Mouse (Mus musculus) neural tube, embryonic 12.5 days (tissue): ENCODE results near the gene Myof. TPM values are rescaled to one million over a fixed set of nuclear protein-coding genes. Genes with fewer than 3 reads are reported as not detected.

Experiments used
- ATAC-seq: fragments of 200-750 bp; cut with Nextera tagmentation; 2 replicates; pipeline ENCODE4 v1.8.0; 2017; ENCODE audit warnings: low read depth, mild to moderate bottlenecking, moderate TSS enrichment, moderate library complexity; ENCODE audit not compliant: low FRiP score
- H3K27ac ChIP-seq: fragments of 300-500 bp; sonication (generic); 2 replicates; pipeline ENCODE4 v1.5.1; 2016
- H3K27me3 ChIP-seq: fragments of 300-500 bp; sonication (generic); replicated peaks from 2 replicates; pipeline ENCODE4 v1.6.1; 2016; ENCODE audit warnings: mild to moderate bottlenecking
- H3K36me3 ChIP-seq: fragments of 300-500 bp; sonication (generic); 2 replicates; pipeline ENCODE4 v1.6.1; 2016; ENCODE audit warnings: mild to moderate bottlenecking
- H3K4me1 ChIP-seq: fragments of 300-500 bp; sonication (generic); 2 replicates; pipeline ENCODE4 v1.6.1; 2016
- H3K4me2 ChIP-seq: fragments of 300-500 bp; sonication (generic); replicated peaks from 2 replicates; pipeline ENCODE4 v1.6.1; 2016; ENCODE audit warnings: mild to moderate bottlenecking
- H3K4me3 ChIP-seq: fragments of 300-500 bp; sonication (generic); 2 replicates; pipeline ENCODE4 v1.5.1; 2016
- H3K9ac ChIP-seq: fragments of 300-500 bp; sonication (generic); 2 replicates; pipeline ENCODE4 v1.6.1; 2016; ENCODE audit warnings: mild to moderate bottlenecking
- H3K9me3 ChIP-seq: fragments of 300-500 bp; sonication (generic); 2 replicates; pipeline ENCODE4 v1.6.1; 2016; ENCODE audit warnings: mild to moderate bottlenecking
- WGBS: fragments of 180-500 bp; shearing (Covaris S2); methylation state at CpG from one replicate; pipeline ENCODE4 v1.1.7; 2016; 5-methylcytosine and 5-hydroxymethylcytosine counted together
- polyA plus RNA-seq: library from polyadenylated mRNA; unstranded; fragments of >200 nt; fragmentation: Nextera tagmentation; extraction: Ambion mirVana; gene quantifications from 2 replicates; pipeline ENCODE4 v1.2.1, GENCODE M21; 2016

Myof gene
- polyA plus RNA-seq, 1 experiment from 2014 or later = 3.9 TPM

GRCm38 (mm10) chr19:37877511-37878167 lies 165.7 kb downstream of the Myof start:
- Histone ChIP-seq H3K4me2 (peak overlapping the region; percentile 48), H3K9ac (no peak overlapping the region), H3K27me3 (peaks cover 39% of the 10 kb centered on the region), H3K4me3 (no peak overlapping the region), H3K9me3 (no peaks in the 10 kb centered on the region), H3K36me3 (no peaks in the 10 kb centered on the region), H3K27ac (no peak overlapping the region), H3K4me1 (peaks cover 9% of the 10 kb centered on the region)
- 3% methylated on average over 20 of the region's 20 CpGs for WGBS
- ATAC-seq = no peak

DNA sequence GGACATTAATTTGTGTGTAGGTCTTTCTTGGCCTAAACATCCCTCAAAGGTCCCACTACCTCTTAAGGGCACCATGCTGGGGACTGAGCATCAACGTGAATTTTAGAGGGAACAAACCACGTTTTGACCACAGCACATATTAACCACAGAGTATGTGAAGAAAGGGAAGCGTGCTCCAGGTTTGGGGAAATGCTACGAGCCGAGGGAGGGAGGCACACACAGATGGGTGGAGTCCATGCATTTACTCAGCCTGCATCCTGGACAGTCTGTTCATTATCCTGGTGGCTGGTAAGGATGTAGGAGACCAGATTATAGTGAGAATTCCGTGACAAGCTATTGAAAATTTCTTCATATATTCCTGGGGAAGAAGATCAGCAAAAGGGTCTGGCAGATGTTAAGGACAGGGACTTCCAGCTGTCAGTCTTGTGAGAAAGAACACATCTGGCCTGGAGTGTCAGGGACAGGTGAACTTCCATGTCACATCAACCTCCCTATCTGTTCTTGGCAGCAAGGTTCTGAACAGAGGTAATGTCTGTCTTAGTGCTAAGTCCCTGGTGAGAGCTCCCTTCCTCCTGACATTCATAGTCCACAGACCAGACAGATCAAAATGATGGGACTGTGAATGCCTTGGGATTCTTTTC lies 166.7 kb downstream of the Myof start:
- H3K36me3 ChIP-seq = no peaks in the 10 kb centered on the region
- H3K27me3 ChIP-seq = peaks cover 39% of the 10 kb centered on the region
- no peak overlapping the region for H3K4me2 ChIP-seq
- ATAC-seq = no peak
- no peaks in the 10 kb centered on the region for H3K9me3 ChIP-seq
- H3K4me3 ChIP-seq = no peak overlapping the region
- 57% methylated on average over 6 of the region's 6 CpGs for WGBS
- H3K27ac ChIP-seq = no peak overlapping the region
- H3K9ac ChIP-seq = no peak overlapping the region
- H3K4me1 ChIP-seq = peaks cover 9% of the 10 kb centered on the region

- peaks cover 9% of the 10 kb centered on the region for H3K4me1 ChIP-seq
- H3K36me3 ChIP-seq = no peaks in the 10 kb centered on the region
- H3K9me3 ChIP-seq = no peaks in the 10 kb centered on the region
- H3K27ac ChIP-seq = no peak overlapping the region
- WGBS = 80% methylated on average over 1 of the region's 1 CpGs
- H3K4me2 ChIP-seq = no peak overlapping the region
- no peak overlapping the region for H3K9ac ChIP-seq
- H3K4me3 ChIP-seq = no peak overlapping the region
- H3K27me3 ChIP-seq = peaks cover 20% of the 10 kb centered on the region
- no peak for ATAC-seq
Observed at GRCm38 (mm10) chr19:37873499-37873898, 169.9 kb downstream of the Myof start.

GRCm38 (mm10) chr19:37867592-37867991 lies 175.8 kb downstream of the Myof start:
- Histone ChIP-seq H3K4me1 (no peaks in the 10 kb centered on the region), H3K4me3 (no peak overlapping the region), H3K9ac (no peak overlapping the region), H3K36me3 (no peaks in the 10 kb centered on the region), H3K27ac (no peak overlapping the region), H3K9me3 (no peaks in the 10 kb centered on the region), H3K27me3 (no peaks in the 10 kb centered on the region), H3K4me2 (no peak overlapping the region)
- WGBS = 70% methylated on average over 3 of the region's 3 CpGs
- ATAC-seq = no peak

GRCm38 (mm10) chr19:37866994-37867393 lies 176.4 kb downstream of the Myof start:
- Histone ChIP-seq H3K9me3 (no peaks in the 10 kb centered on the region), H3K36me3 (no peaks in the 10 kb centered on the region), H3K27ac (no peak overlapping the region), H3K4me2 (no peak overlapping the region), H3K4me1 (no peaks in the 10 kb centered on the region), H3K27me3 (no peaks in the 10 kb centered on the region), H3K4me3 (no peak overlapping the region), H3K9ac (no peak overlapping the region)
- no peak for ATAC-seq
- WGBS = 89% methylated on average over 6 of the region's 6 CpGs

DNA sequence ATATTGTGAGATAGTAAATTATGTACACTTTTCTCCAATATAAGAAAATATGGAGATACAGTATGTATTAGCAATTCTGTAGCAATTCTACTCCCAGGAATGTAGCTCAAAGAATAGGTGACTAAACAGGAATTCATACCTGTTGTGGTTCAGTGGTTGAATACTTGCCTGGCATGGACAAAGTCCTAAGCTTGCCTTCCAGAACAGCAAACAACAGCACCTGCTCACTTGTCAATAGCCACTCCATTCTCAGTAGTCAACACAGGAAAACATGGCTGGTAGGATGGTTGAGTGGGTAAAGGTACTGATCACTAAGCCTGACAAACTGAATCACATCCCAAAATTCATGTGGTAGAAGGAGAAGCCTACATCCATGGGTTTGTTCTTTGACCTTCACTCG lies 182.2 kb downstream of the Myof start:
- ATAC-seq = no peak
- no peaks in the 10 kb centered on the region for H3K36me3 ChIP-seq
- no peak overlapping the region for H3K4me2 ChIP-seq
- WGBS = 97% methylated on average over 1 of the region's 1 CpGs
- no peak overlapping the region for H3K9ac ChIP-seq
- no peak overlapping the region for H3K4me3 ChIP-seq
- no peaks in the 10 kb centered on the region for H3K9me3 ChIP-seq
- H3K4me1 ChIP-seq = no peaks in the 10 kb centered on the region
- H3K27me3 ChIP-seq = no peaks in the 10 kb centered on the region
- no peak overlapping the region for H3K27ac ChIP-seq

DNA sequence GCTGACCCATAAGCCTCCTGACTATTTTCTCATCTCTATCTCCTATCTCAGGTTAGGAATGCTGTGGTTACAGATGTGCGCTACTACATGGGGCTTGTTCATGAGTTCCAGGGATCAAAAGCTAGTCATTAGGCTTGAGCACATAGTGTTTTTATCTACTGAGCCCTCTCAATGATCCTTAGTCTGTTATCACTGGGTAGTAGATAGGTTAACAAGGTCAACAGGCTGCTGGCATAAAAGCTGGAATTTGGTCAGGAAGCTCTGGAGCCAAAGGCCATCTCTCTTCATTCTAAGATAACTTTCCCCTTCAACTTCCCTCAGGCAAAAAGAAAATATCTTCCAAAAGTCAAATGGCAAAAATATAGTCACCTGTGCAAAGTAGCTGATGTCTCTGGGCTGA lies 183.1 kb downstream of the Myof start:
- WGBS = 93% methylated on average over 1 of the region's 1 CpGs
- Histone ChIP-seq H3K9me3 (no peaks in the 10 kb centered on the region), H3K27me3 (no peaks in the 10 kb centered on the region), H3K27ac (no peak overlapping the region), H3K4me3 (no peak overlapping the region), H3K4me1 (no peaks in the 10 kb centered on the region), H3K9ac (no peak overlapping the region), H3K4me2 (no peak overlapping the region), H3K36me3 (no peaks in the 10 kb centered on the region)
- ATAC-seq = no peak

DNA sequence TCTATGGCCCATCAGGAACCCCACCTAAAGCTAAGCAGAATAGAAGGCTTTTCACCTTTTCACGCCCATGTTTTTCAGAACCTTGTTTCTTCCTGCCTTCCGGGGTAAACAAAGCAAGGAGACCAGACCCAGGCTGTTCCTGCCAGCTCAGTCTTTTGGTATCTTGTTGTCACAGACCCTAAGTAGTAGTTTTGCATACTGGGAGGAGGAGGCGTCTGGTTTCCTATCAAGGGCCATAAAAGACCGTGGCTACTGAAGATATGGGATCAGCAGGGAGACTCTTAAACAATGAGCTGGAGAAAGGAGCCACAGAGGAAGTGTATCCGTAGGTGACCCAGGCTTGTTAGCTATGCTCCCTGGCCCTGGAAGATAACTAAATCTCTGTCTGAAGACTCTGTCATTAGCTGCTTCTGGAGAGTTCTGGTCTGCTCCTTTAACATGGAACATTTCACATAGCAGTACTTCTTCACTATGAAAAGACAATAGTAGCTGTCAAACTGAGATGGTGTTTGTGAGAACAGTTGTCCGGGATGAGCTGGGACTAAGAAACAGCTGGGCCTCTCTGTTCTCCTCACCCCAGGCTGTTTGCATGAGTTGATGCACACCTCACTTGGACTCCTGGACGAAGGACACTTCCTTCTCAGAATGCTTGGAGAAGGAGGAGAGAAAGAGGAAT lies 184.8 kb downstream of the Myof start:
- WGBS = 41% methylated on average over 7 of the region's 7 CpGs
- H3K9me3 ChIP-seq = no peaks in the 10 kb centered on the region
- H3K4me1 ChIP-seq = no peaks in the 10 kb centered on the region
- H3K4me3 ChIP-seq = no peak overlapping the region
- H3K27me3 ChIP-seq = no peaks in the 10 kb centered on the region
- no peak overlapping the region for H3K4me2 ChIP-seq
- H3K27ac ChIP-seq = no peak overlapping the region
- no peaks in the 10 kb centered on the region for H3K36me3 ChIP-seq
- ATAC-seq = no peak
- no peak overlapping the region for H3K9ac ChIP-seq

DNA sequence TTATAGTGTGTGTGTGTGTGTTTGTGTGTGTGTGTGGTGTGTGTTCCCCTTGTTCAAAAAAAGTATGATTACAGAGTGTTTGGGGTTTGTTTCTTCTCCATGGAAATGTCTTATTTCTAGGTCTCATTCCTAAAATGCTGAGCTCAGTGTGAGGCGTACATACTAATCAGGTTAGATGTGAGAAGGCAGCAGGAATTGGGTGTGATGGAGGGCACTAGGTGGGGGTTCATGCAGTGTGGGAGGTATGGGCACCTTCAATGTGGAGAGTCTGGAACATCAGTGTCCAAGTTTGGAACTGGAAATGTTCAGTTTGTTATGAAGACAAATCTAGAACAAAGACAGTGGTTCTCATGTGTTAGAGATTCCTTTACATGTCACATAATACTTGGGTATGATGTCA lies 191.3 kb downstream of the Myof start:
- Histone ChIP-seq H3K9me3 (no peaks in the 10 kb centered on the region), H3K27me3 (no peaks in the 10 kb centered on the region), H3K4me1 (no peaks in the 10 kb centered on the region), H3K4me3 (no peak overlapping the region), H3K9ac (no peak overlapping the region), H3K36me3 (no peaks in the 10 kb centered on the region), H3K4me2 (no peak overlapping the region), H3K27ac (no peak overlapping the region)
- 40% methylated on average over 1 of the region's 1 CpGs for WGBS
- peak; percentile 63; the same call in 1 of the 2 replicates for ATAC-seq

GRCm38 (mm10) chr19:37851590-37852038 lies 191.8 kb downstream of the Myof start:
- no peaks in the 10 kb centered on the region for H3K9me3 ChIP-seq
- no peak overlapping the region for H3K27ac ChIP-seq
- H3K4me3 ChIP-seq = no peak overlapping the region
- H3K27me3 ChIP-seq = no peaks in the 10 kb centered on the region
- H3K36me3 ChIP-seq = no peaks in the 10 kb centered on the region
- ATAC-seq = peak; percentile 72
- 21% methylated on average over 9 of the region's 9 CpGs for WGBS
- no peaks in the 10 kb centered on the region for H3K4me1 ChIP-seq
- H3K9ac ChIP-seq = no peak overlapping the region
- H3K4me2 ChIP-seq = no peak overlapping the region
